Mouse (Mus musculus) layer of hippocampus, postnatal 10 days (tissue): ENCODE measurements at regions not wholly inside any gene's neighbourhood (a gene's known extent, or its start where the extent isn't known, plus 50 kb on each side); places are given as distances from the start of the nearest gene placed in this dataset.
A peak's percentile ranks its signal among the peaks of the same experiment; 100 is the strongest.

Source experiments
- DNase-seq, 2 experiments: peaks; one replicate each; pipeline ENCODE4 v3.0.0; 2021; ENCODE audit warnings: low spot score in 2 of 2

GRCm38 (mm10) chr12:7192591-7192990 is 784.9 kb upstream of the Apob start:
- DNase-seq, result no peak

GRCm38 (mm10) chr12:7198098-7198497 is 779.4 kb upstream of the Apob start:
- DNase-seq, result no peak

- DNase-seq, result no peak
Observed at GRCm38 (mm10) chr12:7200879-7201278, 776.6 kb upstream of the Apob start.

GRCm38 (mm10) chr12:7215686-7216085 is 761.8 kb upstream of the Apob start:
- no peak for DNase-seq

- DNase-seq, result no peak
Observed at GRCm38 (mm10) chr12:7217499-7217898, 759.9 kb upstream of the Apob start.

- no peak for DNase-seq
Observed at GRCm38 (mm10) chr12:7228124-7228523, 749.3 kb upstream of the Apob start.

- no peak for DNase-seq
Observed at GRCm38 (mm10) chr12:7228541-7229225, 748.8 kb upstream of the Apob start.

- DNase-seq, result no peak
Observed at GRCm38 (mm10) chr12:7250324-7250723, 727.1 kb upstream of the Apob start.

GRCm38 (mm10) chr12:7270587-7270986 is 706.9 kb upstream of the Apob start:
- no peak for DNase-seq

GRCm38 (mm10) chr12:7284354-7285036 is 693.0 kb upstream of the Apob start:
- DNase-seq, result no peak

- DNase-seq, result peak in 1 of 2 experiments; percentile 14
Observed at GRCm38 (mm10) chr12:7291557-7291956, 685.9 kb upstream of the Apob start.

GRCm38 (mm10) chr12:7297026-7297425 is 680.4 kb upstream of the Apob start:
- no peak for DNase-seq

GRCm38 (mm10) chr12:7321453-7321852 is 656.0 kb upstream of the Apob start:
- DNase-seq, result no peak

GRCm38 (mm10) chr12:7328620-7329019 is 648.8 kb upstream of the Apob start:
- peak; percentile 28 to 47 for DNase-seq
